Mouse (Mus musculus) heart, adult 2 months (tissue): ENCODE measurements around the gene Pdgfc. TPM values are rescaled to one million over a fixed set of nuclear protein-coding genes. Genes with fewer than 3 reads are reported as not detected.

Experiments used
- DNase-seq, 2 experiments: peaks; one replicate each; pipeline ENCODE4 v3.0.0; 2021
- H3K27ac ChIP-seq: fragments of 200-600 bp; 2 replicates; pipeline ENCODE4 v1.8.1; 2022
- H3K27me3 ChIP-seq: fragments of 200-500 bp; 2 replicates; pipeline ENCODE4 v1.6.1; 2012; ENCODE audit warnings: mild to moderate bottlenecking, low read length, inconsistent platforms, mixed read lengths; ENCODE audit not compliant: control insufficient read depth, insufficient read depth
- H3K36me3 ChIP-seq: fragments of 200-500 bp; 2 replicates; pipeline ENCODE4 v1.6.1; 2012; ENCODE audit warnings: low read length, inconsistent platforms; ENCODE audit not compliant: control insufficient read depth, insufficient read depth
- H3K4me1 ChIP-seq: fragments of 200-500 bp; 2 replicates; pipeline ENCODE4 v1.6.1; 2011; ENCODE audit warnings: low read length; ENCODE audit not compliant: control insufficient read depth, insufficient read depth
- H3K4me3 ChIP-seq: fragments of 200-600 bp; 2 replicates; pipeline ENCODE4 v1.8.1; 2022
- H3K79me2 ChIP-seq: fragments of 200-500 bp; replicated peaks from 2 replicates; pipeline ENCODE4 v1.6.1; 2012; ENCODE audit warnings: mild to moderate bottlenecking, inconsistent platforms, low read length, moderate library complexity, mixed read lengths; ENCODE audit not compliant: control insufficient read depth, insufficient read depth
- H3K9ac ChIP-seq: fragments of 200-500 bp; 2 replicates; pipeline ENCODE4 v1.6.1; 2012; ENCODE audit warnings: low read depth, mild to moderate bottlenecking, control low read depth, inconsistent platforms, low read length, mixed read lengths
- CTCF ChIP-seq: fragments of 200-600 bp; IDR thresholded peaks from 2 replicates; pipeline ENCODE4 v1.8.1; 2022; ENCODE audit warnings: antibody characterized with exemption, mild to moderate bottlenecking, moderate library complexity
- EP300 ChIP-seq: fragments of 200-500 bp; IDR thresholded peaks from 2 replicates; pipeline ENCODE4 v1.6.1; 2011; ENCODE audit warnings: low read depth, low read length, control low read depth; ENCODE audit not compliant: insufficient read depth
- POLR2A ChIP-seq: fragments of 200-500 bp; IDR thresholded peaks from 2 replicates; pipeline ENCODE4 v1.6.1; 2011; ENCODE audit warnings: mild to moderate bottlenecking, low read depth, low read length, control low read depth; ENCODE audit not compliant: insufficient read depth
- WGBS: fragments of 180-500 bp; shearing (Covaris S2); methylation state at CpG from one replicate; pipeline ENCODE4 v1.1.7; 2018; 5-methylcytosine and 5-hydroxymethylcytosine counted together
- intact Hi-C: fragments of 180-260 bp; cut with DNase I; formaldehyde crosslinking; loops from one replicate; pipeline ENCODE4 v1.15.1; 2025
- polyA plus RNA-seq: library from polyadenylated mRNA; depleted of rRNA; stranded (reverse); fragments of >200 nt; gene quantifications from 2 replicates; pipeline ENCODE4 v1.2.3, GENCODE M21; 2012
- total RNA-seq, 2 experiments: library from RNA; stranded (reverse); gene quantifications; 2 replicates each; pipeline ENCODE4 v1.2.3; 2021

Gene Pdgfc
- total and polyA plus RNA-seq, 3 experiments = 1.5 to 3.0 (median 2.8) TPM

DNA sequence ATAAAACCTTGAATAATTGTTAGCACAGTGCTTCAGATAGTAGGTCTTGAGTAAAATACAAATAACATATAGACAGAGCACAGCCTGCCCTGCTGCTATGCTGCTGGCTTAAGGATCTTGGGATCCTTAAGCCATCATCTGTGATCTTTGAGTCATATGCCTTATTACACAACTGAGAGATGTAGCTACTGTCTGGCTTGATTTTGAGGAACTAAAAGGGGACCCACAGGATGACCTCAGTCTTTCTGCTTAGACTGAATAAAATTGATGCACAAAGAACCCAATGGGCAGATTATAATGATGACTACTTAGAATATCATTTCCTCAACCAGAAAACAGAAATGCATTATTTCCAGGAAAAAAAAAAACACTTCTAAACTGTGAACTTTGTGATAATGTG, 15.3 kb downstream of the Pdgfc start:
- H3K27ac ChIP-seq = no peak overlapping the region
- H3K36me3 ChIP-seq = no peaks in the 10 kb centered on the region
- H3K27me3 ChIP-seq = no peaks in the 10 kb centered on the region
- no peaks in the 10 kb centered on the region for H3K79me2 ChIP-seq
- no peaks in the 10 kb centered on the region; the same call in 1 of the 2 replicates for H3K4me1 ChIP-seq
- intact Hi-C loops = no loop called here
- no peak for DNase-seq
- no peak overlapping the region for H3K4me3 ChIP-seq
- H3K9ac ChIP-seq = no peak overlapping the region
- TF ChIP-seq EP300 (no peak), POLR2A (no peak), CTCF (no peak)

DNA sequence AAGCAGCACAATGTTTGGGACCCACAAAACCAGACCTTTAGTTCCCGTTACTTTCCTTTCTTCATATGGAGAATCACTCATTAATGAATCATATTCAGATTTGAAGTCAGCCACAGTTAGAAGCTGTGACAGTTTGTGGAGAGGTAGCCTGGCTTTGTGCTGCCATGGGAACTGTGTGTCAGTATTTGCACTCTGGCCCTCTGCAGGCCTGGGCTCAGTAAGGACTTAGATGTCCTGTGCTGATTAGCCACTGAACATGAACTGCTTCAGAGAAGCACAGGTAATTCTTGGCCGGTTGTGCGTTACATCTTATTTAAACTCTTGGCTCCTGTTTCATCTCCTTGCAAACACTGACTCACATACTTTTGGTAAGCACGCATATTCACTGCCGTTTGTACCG, 16.2 kb downstream of the Pdgfc start:
- Histone ChIP-seq H3K27me3 (no peaks in the 10 kb centered on the region), H3K36me3 (no peaks in the 10 kb centered on the region), H3K4me3 (no peak overlapping the region), H3K27ac (no peak overlapping the region), H3K4me1 (no peaks in the 10 kb centered on the region), H3K79me2 (no peaks in the 10 kb centered on the region), H3K9ac (no peak overlapping the region)
- intact Hi-C loops = no loop called here
- no peak for DNase-seq
- TF ChIP-seq CTCF (no peak), POLR2A (no peak), EP300 (no peak)
- WGBS = 90% methylated on average over 6 of the region's 6 CpGs

- no peak for DNase-seq
- intact Hi-C loops = no loop called here
- Histone ChIP-seq H3K36me3 (no peaks in the 10 kb centered on the region), H3K4me1 (no peaks in the 10 kb centered on the region), H3K9ac (no peak overlapping the region), H3K27ac (no peak overlapping the region), H3K79me2 (no peaks in the 10 kb centered on the region), H3K4me3 (no peak overlapping the region), H3K27me3 (no peaks in the 10 kb centered on the region)
- TF ChIP-seq CTCF (no peak), POLR2A (no peak), EP300 (no peak)
Measured at GRCm38 (mm10) chr3:81054074-81054473, 17.9 kb downstream of the Pdgfc start.

DNA sequence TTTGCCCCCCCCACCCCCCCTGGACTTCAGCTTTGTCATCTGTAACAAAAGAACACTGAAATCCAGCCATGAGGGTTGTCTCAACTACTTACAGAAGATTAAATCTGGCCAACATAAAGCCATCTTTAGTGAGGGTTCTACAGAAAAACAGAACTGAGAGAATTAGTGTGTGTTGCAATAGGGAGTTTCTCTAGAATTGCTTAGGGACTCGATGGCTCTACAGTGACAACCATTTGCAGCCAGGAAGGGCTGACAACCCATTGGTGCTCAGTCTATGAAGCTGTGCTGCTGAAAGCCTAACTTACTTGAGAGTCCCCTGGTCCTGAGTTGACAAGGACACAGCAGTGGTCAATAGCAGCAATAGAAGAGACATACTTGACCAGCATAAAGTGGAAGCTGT, 21.5 kb downstream of the Pdgfc start:
- Histone ChIP-seq H3K4me3 (no peak overlapping the region), H3K4me1 (no peaks in the 10 kb centered on the region), H3K36me3 (no peaks in the 10 kb centered on the region), H3K9ac (no peak overlapping the region), H3K27ac (no peak overlapping the region), H3K27me3 (no peaks in the 10 kb centered on the region), H3K79me2 (no peaks in the 10 kb centered on the region)
- intact Hi-C loops = no loop called here
- TF ChIP-seq EP300 = no peak
- WGBS = 74% methylated on average over 1 of the region's 1 CpGs
- DNase-seq = no peak

GRCm38 (mm10) chr3:81058527-81059031, 22.4 kb downstream of the Pdgfc start:
- intact Hi-C loops = no loop called here
- no peak overlapping the region for H3K4me3 ChIP-seq
- 42% methylated on average over 4 of the region's 4 CpGs for WGBS

GRCm38 (mm10) chr3:81068550-81068949, 32.3 kb downstream of the Pdgfc start:
- intact Hi-C loops = no loop called here
- Histone ChIP-seq H3K27me3 (no peaks in the 10 kb centered on the region), H3K27ac (no peak overlapping the region), H3K4me1 (no peaks in the 10 kb centered on the region), H3K79me2 (no peaks in the 10 kb centered on the region), H3K36me3 (no peaks in the 10 kb centered on the region), H3K4me3 (no peak overlapping the region), H3K9ac (no peak overlapping the region)
- WGBS = 74% methylated on average over 2 of the region's 2 CpGs
- no peak for DNase-seq
- TF ChIP-seq EP300 (no peak), CTCF (no peak), POLR2A (no peak)

More at GRCm38 (mm10) chr3:81058527-81059031, 22.4 kb downstream of the Pdgfc start:
- H3K27ac ChIP-seq = no peak overlapping the region
- TF ChIP-seq CTCF = no peak
- no peak for TF ChIP-seq POLR2A
- TF ChIP-seq EP300 = no peak
- no peak for DNase-seq
- no peaks in the 10 kb centered on the region for H3K36me3 ChIP-seq
- no peaks in the 10 kb centered on the region for H3K27me3 ChIP-seq
- H3K79me2 ChIP-seq = no peaks in the 10 kb centered on the region
- H3K9ac ChIP-seq = no peak overlapping the region
- H3K4me1 ChIP-seq = no peaks in the 10 kb centered on the region
